Mouse (Mus musculus) stomach, embryonic 16.5 days (tissue): ENCODE measurements around the gene Pidd1. TPM values are rescaled to one million over a fixed set of nuclear protein-coding genes. Genes with fewer than 3 reads are reported as not detected.

Experiments
- ATAC-seq: fragments of 200-750 bp; cut with Nextera tagmentation; 2 replicates; pipeline ENCODE4 v1.8.0; 2017; ENCODE audit warnings: moderate number of reproducible peaks, moderate TSS enrichment; ENCODE audit not compliant: insufficient read depth, low FRiP score
- H3K27ac ChIP-seq: fragments of 300-500 bp; sonication (generic); 2 replicates; pipeline ENCODE4 v1.5.1; 2014; ENCODE audit warnings: low read length
- H3K27me3 ChIP-seq: fragments of 300-500 bp; sonication (generic); 2 replicates; pipeline ENCODE4 v1.6.1; 2014; ENCODE audit warnings: low read length, control low read depth, mixed read lengths; ENCODE audit not compliant: control insufficient read depth, insufficient read depth
- H3K36me3 ChIP-seq: fragments of 300-500 bp; sonication (generic); 2 replicates; pipeline ENCODE4 v1.6.1; 2014; ENCODE audit warnings: low read length; ENCODE audit not compliant: control insufficient read depth, insufficient read depth
- H3K4me1 ChIP-seq: fragments of 300-500 bp; sonication (generic); 2 replicates; pipeline ENCODE4 v1.6.1; 2014; ENCODE audit warnings: low read length, control low read depth, mixed read lengths; ENCODE audit not compliant: control insufficient read depth, insufficient read depth
- H3K4me2 ChIP-seq: fragments of 300-500 bp; sonication (generic); 2 replicates; pipeline ENCODE4 v1.6.1; 2014; ENCODE audit warnings: low read depth, low read length, mixed read lengths
- H3K4me3 ChIP-seq: fragments of 300-500 bp; sonication (generic); replicated peaks from 2 replicates; pipeline ENCODE4 v1.5.1; 2014; ENCODE audit warnings: mild to moderate bottlenecking, low read length
- H3K9ac ChIP-seq: fragments of 300-500 bp; sonication (generic); 2 replicates; pipeline ENCODE4 v1.6.1; 2014; ENCODE audit warnings: low read length
- H3K9me3 ChIP-seq: fragments of 300-500 bp; sonication (generic); replicated peaks from 2 replicates; pipeline ENCODE4 v1.6.1; 2016; ENCODE audit warnings: low read length, control low read depth; ENCODE audit not compliant: control insufficient read depth
- WGBS: fragments of 180-500 bp; shearing (Covaris S2); extraction: QIAGEN DNeasy Blood & Tissue Kit; methylation state at CpG from one replicate; pipeline ENCODE4 v1.1.7; 2014; 5-methylcytosine and 5-hydroxymethylcytosine counted together
- polyA plus RNA-seq: library from polyadenylated mRNA; unstranded; fragments of >200 nt; fragmentation: Nextera tagmentation; extraction: Ambion mirVana; gene quantifications from 2 replicates; pipeline ENCODE4 v1.2.1, GENCODE M21; 2015

The Pidd1 gene
- polyA plus RNA-seq, 1 experiment from 2014 or later: 7.6 TPM

DNA sequence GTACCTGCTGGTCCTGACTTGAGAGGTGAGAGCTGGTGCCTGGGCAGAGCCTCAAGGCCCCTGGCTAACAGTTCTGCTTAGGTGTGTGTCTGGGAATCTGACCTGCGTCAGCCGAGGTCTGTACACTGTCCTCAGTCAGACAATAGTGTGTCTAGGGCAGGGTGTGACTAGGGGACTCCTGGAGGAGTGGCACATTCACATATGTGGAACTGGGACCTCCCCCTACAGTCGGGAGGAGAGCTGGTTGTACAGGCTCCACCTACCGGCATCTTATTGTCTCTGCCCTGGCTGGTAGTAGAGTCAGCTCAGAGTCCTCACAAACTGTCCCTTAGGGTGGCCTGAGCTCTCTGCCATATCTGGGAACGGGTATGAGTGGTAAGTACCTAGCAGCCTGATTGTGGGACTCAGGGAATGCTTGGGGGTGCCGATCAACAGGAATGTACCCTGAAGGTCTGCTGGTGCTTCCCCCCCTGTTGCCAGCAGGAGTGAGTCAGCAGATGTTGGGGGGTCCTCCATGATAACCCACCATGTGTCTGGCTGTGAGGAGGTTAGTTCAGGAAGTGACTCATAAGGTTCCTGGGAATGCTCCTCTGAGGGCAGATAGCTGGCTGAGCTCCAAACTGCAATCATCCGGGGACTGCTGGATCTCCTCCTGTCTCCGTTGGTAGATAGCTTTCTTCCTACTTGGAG lies 24.8 kb upstream of the Pidd1 start:
- peak; percentile 70 for ATAC-seq
- H3K36me3 ChIP-seq: peaks cover 14% of the 10 kb centered on the region

DNA sequence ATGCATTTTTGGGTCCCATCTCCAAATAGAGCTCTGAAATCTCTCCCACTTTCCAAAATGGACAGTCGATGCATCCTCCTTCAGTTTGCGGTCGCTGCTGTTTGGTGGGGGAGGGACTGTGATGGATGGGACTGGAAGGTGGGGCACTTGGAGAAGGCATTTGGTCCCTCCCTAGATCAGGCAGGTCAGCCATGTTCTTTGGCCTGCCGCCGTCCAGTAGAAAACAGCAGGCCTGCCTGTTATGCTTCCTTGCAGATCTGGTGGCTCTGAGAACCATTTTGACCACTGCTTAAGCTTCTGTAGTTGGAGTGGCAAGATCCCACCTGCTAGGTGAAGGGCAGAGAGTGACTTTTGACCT lies 24.3 kb upstream of the Pidd1 start:
- Histone ChIP-seq H3K27ac (peak overlapping the region; percentile 94), H3K27me3 (peaks cover 12% of the 10 kb centered on the region; the same call in 1 of the 2 replicates), H3K9ac (peak overlapping the region; percentile 90), H3K4me1 (peaks cover 42% of the 10 kb centered on the region), H3K9me3 (no peaks in the 10 kb centered on the region), H3K36me3 (peaks cover 14% of the 10 kb centered on the region), H3K4me3 (peak overlapping the region; percentile 87), H3K4me2 (peak overlapping the region; percentile 83)
- 7% methylated on average over 5 of the region's 5 CpGs for WGBS
- no peak for ATAC-seq

More for the DNA sequence above, 24.8 kb upstream of the Pidd1 start:
- Histone ChIP-seq H3K4me1 (peaks cover 42% of the 10 kb centered on the region), H3K27ac (peak overlapping the region; percentile 94), H3K9ac (peak overlapping the region; percentile 90), H3K27me3 (peaks cover 6% of the 10 kb centered on the region; the same call in 1 of the 2 replicates), H3K4me2 (peak overlapping the region; percentile 83), H3K9me3 (no peaks in the 10 kb centered on the region), H3K4me3 (peak overlapping the region; percentile 87)
- 7% methylated on average over 8 of the region's 8 CpGs for WGBS

DNA sequence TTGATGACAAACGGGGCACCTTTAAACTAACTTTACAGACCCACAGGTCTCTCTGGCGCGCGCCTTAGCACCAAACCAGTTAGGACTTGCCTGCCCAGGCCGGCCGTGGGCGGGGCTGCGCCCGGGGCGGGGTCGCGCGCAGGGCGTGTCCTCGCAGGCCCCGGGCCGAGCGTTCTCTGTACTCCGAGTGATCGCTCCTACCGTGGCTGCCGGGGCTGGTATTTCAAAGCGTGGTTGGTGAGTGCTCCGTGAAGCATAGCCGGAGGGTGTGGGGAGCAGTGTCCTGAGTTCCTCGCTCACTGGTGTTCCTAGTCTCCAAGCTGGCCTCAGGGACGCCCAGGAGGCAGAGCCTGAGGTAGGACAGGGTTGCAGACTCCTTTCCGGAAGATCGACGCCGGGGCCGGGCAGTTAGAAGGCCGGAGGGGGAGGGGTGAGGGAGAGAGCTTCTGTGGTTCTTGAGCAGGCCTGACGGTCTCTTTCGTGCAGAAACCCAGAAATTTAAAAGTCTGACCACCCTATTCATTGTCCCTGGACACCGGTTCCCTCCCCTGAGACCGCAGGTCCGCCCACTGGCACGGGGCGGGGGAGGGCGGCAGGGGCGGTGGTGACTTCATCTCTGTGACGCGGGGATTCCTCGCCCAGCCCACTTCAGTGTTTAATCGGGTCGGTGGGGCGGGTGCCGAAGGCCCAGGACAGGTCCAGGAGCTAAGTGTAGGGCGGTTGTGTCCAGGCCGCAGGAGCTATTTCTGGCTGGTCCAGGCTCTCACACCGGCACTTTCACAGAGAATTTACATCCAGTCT lies 23.6 kb upstream of the Pidd1 start, which contains the start of gene Cd151:
Gene Cd151 (plus strand): TSS at position 163 of the 801 bp plus-strand sequence.
- Histone ChIP-seq H3K36me3 (peaks cover 14% of the 10 kb centered on the region), H3K9ac (peak within 1 kb of the TSS; percentile 90), H3K4me2 (peak within 1 kb of the TSS; percentile 83), H3K4me3 (peak within 1 kb of the TSS; percentile 87), H3K27me3 (peaks cover 16% of the 10 kb centered on the region; the same call in 1 of the 2 replicates), H3K4me1 (peaks cover 42% of the 10 kb centered on the region), H3K27ac (peak within 1 kb of the TSS; percentile 94), H3K9me3 (no peaks in the 10 kb centered on the region)
- under 1% methylated on average over 52 of the region's 52 CpGs for WGBS
- peak; percentile 88 for ATAC-seq

DNA sequence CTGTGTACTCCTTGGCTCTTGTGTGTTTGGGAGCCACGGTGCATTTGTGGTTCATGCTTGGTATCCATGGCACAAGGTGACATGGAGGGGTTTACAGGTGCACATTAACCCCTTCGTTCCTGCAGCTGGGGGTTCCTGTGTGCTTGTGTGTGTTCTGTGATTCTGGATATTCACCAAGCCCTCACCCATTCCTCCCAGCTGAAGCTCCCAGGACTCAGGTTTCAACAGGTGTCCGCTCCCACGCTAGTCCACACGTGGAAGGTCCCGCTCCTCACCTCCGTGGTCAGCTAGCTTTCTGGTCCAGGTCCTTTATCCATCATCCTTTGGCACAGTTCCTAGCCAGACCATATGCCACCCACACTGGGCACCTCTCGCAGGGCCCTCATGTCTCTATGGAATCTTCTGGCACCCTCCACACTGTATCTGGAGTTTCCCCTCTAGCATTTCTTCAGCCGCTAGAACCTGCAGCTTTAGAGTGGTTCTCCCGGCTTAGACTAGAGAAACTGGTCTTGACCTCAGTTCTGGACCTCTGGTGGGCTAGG lies 22.9 kb upstream of the Pidd1 start:
- peaks cover 46% of the 10 kb centered on the region for H3K4me1 ChIP-seq
- WGBS: 54% methylated on average over 10 of the region's 10 CpGs
- ATAC-seq: no peak

DNA sequence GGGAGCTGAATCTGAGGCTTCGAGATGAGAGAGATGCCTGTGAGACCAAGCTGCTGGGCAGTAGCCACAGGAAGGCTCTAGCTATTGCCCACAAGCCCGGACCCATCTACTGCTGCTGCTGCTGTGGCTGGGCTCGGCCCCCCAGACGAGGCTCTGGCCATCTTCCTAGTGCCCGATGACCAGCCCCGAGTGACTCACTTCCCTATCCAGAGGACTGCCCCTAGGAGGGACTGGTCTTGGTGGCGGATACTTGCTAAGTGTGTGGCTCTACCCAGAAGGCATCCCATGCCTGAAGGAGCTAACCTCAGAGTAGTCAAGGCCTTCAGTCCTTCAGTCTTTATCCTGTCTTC lies 22.2 kb upstream of the Pidd1 start:
- H3K4me3 ChIP-seq: no peak overlapping the region
- H3K36me3 ChIP-seq: peaks cover 8% of the 10 kb centered on the region; the same call in 1 of the 2 replicates
- H3K4me2 ChIP-seq: no peak overlapping the region
- H3K9me3 ChIP-seq: no peaks in the 10 kb centered on the region
- 79% methylated on average over 7 of the region's 7 CpGs for WGBS
- no peak overlapping the region for H3K9ac ChIP-seq
- H3K27ac ChIP-seq: no peak overlapping the region
- H3K4me1 ChIP-seq: peaks cover 53% of the 10 kb centered on the region
- no peak for ATAC-seq
- H3K27me3 ChIP-seq: peaks cover 20% of the 10 kb centered on the region

More for the DNA sequence above, 22.9 kb upstream of the Pidd1 start:
- Histone ChIP-seq H3K4me2 (peak overlapping the region; percentile 83), H3K4me3 (peak overlapping the region; percentile 87), H3K9ac (peak overlapping the region; percentile 90), H3K9me3 (no peaks in the 10 kb centered on the region), H3K36me3 (peaks cover 14% of the 10 kb centered on the region), H3K27ac (peak overlapping the region; percentile 94), H3K27me3 (peaks cover 18% of the 10 kb centered on the region; the same call in 1 of the 2 replicates)

DNA sequence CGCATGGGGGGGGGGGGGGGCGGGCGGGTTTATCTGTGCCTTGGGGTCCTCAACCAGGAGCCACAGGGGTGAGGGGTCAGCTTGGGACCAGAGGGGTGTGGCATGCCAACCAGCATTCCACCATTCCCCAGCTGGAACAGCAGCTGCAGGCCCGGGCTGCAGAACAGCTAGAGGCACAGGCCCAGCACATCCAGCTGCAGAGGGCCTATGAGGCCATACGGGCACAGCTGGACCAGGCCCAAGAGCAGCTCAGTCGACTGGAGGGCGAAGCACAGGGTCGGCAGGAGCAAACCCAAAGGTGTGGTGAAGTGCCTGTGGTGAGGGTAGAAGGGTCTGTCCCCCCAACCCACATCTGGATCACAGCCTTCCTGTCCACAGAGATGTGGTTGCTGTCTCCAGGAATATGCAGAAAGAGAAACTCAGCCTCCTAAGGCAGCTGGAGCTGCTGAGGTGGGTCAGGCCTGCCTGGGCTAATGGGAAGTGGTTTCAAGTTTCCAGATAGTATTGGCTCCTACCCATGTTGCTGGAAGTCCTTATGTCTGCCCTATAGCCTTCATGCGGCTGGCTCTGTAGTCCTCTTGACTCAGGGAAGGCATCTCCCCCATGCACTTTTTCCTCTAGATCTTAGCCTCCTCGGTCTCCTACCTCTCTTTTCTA lies 21.7 kb upstream of the Pidd1 start:
- no peak for ATAC-seq
- peaks cover 8% of the 10 kb centered on the region; the same call in 1 of the 2 replicates for H3K36me3 ChIP-seq
- WGBS: 40% methylated on average over 8 of the region's 10 CpGs
- no peak overlapping the region for H3K4me3 ChIP-seq
- peak overlapping the region; percentile 59; the same call in 1 of the 2 replicates for H3K9ac ChIP-seq
- peaks cover 58% of the 10 kb centered on the region for H3K4me1 ChIP-seq
- no peaks in the 10 kb centered on the region for H3K9me3 ChIP-seq
- H3K4me2 ChIP-seq: peak overlapping the region; percentile 45
- peaks cover 24% of the 10 kb centered on the region for H3K27me3 ChIP-seq
- H3K27ac ChIP-seq: no peak overlapping the region

DNA sequence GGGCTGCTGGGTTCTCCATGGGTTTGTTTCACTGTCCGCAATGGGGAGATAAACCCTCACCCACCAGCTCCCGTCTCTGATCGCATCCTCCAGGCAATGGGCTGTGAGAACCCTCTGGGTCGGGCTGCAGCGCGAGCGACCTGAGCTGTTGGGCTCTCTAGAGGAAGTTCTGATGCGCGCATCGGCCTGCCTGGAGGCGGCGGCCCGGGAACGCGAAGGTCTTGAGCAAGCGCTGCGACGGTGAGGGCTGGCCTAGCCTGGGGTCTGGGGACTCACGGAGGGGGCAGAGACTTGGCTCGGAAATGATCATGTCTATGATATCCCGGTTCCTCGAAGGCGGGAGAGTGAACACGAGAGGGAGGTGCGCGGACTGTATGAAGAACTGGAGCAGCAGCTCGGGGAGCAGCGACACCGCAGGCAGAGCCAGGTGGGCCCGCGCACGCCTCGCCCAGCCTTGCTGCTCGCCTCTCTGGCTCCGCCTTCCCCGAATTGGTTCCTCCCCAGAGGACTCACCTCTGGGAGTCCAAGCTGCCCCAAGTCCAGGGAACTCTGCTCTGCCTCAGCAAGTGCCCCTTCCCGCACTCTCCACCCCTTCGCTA lies 20.9 kb upstream of the Pidd1 start:
- Histone ChIP-seq H3K36me3 (peaks cover 2% of the 10 kb centered on the region; the same call in 1 of the 2 replicates), H3K9ac (peak overlapping the region; percentile 59), H3K9me3 (no peaks in the 10 kb centered on the region), H3K4me3 (peak overlapping the region; percentile 22), H3K4me1 (peaks cover 65% of the 10 kb centered on the region), H3K27me3 (peaks cover 24% of the 10 kb centered on the region), H3K27ac (no peak overlapping the region), H3K4me2 (peak overlapping the region; percentile 45)
- 12% methylated on average over 32 of the region's 38 CpGs for WGBS
- ATAC-seq: no peak

DNA sequence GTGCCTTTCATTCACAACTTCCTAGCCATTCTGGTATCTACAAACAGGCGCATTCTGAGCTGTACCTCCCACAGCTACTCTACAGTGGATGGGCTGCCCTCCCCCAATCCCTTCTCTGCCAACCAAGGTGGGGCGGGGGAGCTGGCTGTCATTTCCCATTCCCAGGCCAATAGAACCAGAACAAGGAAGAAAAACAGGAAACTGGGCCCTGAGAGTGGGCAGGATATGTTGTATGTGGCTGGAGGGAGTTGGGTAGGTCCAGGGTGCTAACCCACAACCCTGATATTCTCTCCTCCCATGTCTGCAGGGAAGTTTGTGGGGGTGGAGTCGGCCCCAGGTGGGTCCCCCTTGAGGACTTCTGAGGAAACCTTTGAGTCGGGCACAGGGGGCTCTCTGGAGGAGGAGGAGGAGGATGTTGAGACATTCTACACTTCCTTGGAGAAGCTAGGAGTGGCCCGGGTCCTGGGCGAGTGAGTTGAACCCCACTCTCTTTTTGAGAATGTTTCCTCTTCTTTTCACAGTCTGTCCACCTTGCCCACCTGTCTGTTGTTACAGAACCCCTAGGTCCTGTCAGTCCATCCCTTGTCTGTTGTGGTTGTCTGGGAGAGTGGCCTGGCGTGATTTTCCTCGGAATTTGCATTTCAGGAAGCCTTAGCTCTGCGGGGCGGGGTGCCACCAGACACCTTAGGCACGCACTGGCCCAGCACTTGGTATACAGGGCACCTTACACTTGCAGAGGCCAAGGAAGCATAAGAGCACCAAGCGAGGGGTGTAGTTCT lies 20.2 kb upstream of the Pidd1 start:
- Histone ChIP-seq H3K27ac (no peak overlapping the region), H3K4me3 (peak overlapping the region; percentile 22), H3K9ac (0 out of 2 replicates have a peak overlapping the region, but pooled peaks have one; percentile 59), H3K4me2 (peak overlapping the region; percentile 45), H3K9me3 (no peaks in the 10 kb centered on the region), H3K36me3 (no peaks in the 10 kb centered on the region), H3K27me3 (peaks cover 24% of the 10 kb centered on the region), H3K4me1 (peaks cover 58% of the 10 kb centered on the region)
- WGBS: 39% methylated on average over 12 of the region's 12 CpGs
- ATAC-seq: no peak
